Mouse (Mus musculus) thymus, adult 2 months (tissue): Measurements from ENCODE around the gene Skap1.

Experiments used
- CTCF ChIP-seq: fragments of 200-500 bp; IDR thresholded peaks from 2 replicates; pipeline ENCODE4 v1.5.1; 2012; ENCODE audit warnings: mild to moderate bottlenecking, control low read depth, low read length, moderate library complexity, borderline replicate concordance; ENCODE audit not compliant: control insufficient read depth, poor library complexity, insufficient read depth; ENCODE audit errors: extremely low read depth
- POLR2A ChIP-seq: fragments of 200-500 bp; IDR thresholded peaks from 2 replicates; pipeline ENCODE4 v1.6.1; 2012; ENCODE audit warnings: mild to moderate bottlenecking, low read length, control low read depth, moderate library complexity; ENCODE audit not compliant: control insufficient read depth, poor library complexity, insufficient read depth; ENCODE audit errors: extremely low read depth

GRCm38 (mm10) chr11:96455111-96455510 lies 9.3 kb upstream of the Skap1 start:
- no peak for TF ChIP-seq CTCF
- no peak for TF ChIP-seq POLR2A
